Mouse (Mus musculus) stomach, embryonic 15.5 days (tissue): Measurements from ENCODE around the gene Tvp23a. TPM values are rescaled to one million over a fixed set of nuclear protein-coding genes. Genes with fewer than 3 reads are reported as not detected.

ENCODE experiments used
- ATAC-seq: fragments of 200-750 bp; cut with Nextera tagmentation; 2 replicates; pipeline ENCODE4 v1.8.0; 2017; ENCODE audit warnings: low read depth, moderate number of reproducible peaks, moderate TSS enrichment; ENCODE audit not compliant: insufficient read depth, low FRiP score
- H3K27ac ChIP-seq: fragments of 300-500 bp; sonication (generic); 2 replicates; pipeline ENCODE4 v1.5.1; 2015; ENCODE audit warnings: mild to moderate bottlenecking, inconsistent platforms
- H3K27me3 ChIP-seq: fragments of 300-500 bp; sonication (generic); replicated peaks from 2 replicates; pipeline ENCODE4 v1.6.1; 2015; ENCODE audit warnings: inconsistent platforms
- H3K36me3 ChIP-seq: fragments of 300-500 bp; sonication (generic); 2 replicates; pipeline ENCODE4 v1.6.1; 2015; ENCODE audit warnings: inconsistent platforms
- H3K4me1 ChIP-seq: fragments of 300-500 bp; sonication (generic); 2 replicates; pipeline ENCODE4 v1.6.1; 2015; ENCODE audit warnings: inconsistent platforms
- H3K4me2 ChIP-seq: fragments of 300-500 bp; sonication (generic); 2 replicates; pipeline ENCODE4 v1.6.1; 2015; ENCODE audit warnings: mild to moderate bottlenecking, inconsistent platforms
- H3K4me3 ChIP-seq: fragments of 300-500 bp; sonication (generic); replicated peaks from 2 replicates; pipeline ENCODE4 v1.5.1; 2015; ENCODE audit warnings: inconsistent platforms
- H3K9ac ChIP-seq: fragments of 300-500 bp; sonication (generic); 2 replicates; pipeline ENCODE4 v1.6.1; 2015; ENCODE audit warnings: inconsistent platforms
- H3K9me3 ChIP-seq: fragments of 300-500 bp; sonication (generic); 2 replicates; pipeline ENCODE4 v1.6.1; 2016; ENCODE audit warnings: inconsistent platforms
- WGBS: fragments of 180-500 bp; shearing (Covaris S2); methylation state at CpG from one replicate; pipeline ENCODE4 v1.1.7; 2015; 5-methylcytosine and 5-hydroxymethylcytosine counted together
- polyA plus RNA-seq: library from polyadenylated mRNA; unstranded; fragments of >200 nt; fragmentation: Nextera tagmentation; extraction: Ambion mirVana; gene quantifications from 2 replicates; pipeline ENCODE4 v1.2.1, GENCODE M21; 2015

The Tvp23a gene
- polyA plus RNA-seq, 1 experiment from 2014 or later, result 7.8 TPM

DNA sequence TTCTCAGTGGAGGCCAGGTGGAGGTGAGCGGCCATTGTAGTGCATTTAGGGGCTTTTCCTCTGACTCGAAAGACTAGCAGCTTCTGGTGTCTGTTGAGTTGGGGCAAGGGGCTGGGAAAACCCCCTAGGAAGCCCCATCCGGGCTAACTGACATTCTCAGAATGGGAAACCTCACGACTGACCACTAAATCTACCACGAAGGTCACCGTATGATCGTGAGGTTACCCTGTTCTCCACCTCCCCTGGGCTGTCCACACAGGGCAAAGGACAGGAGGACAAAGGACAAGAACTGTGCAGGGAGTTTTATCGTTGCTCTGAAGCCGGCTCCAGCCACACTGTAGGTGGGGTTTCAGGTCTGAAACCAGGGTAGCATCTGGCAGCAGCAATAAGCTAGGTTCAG, 1.8 kb upstream of the Tvp23a start:
- 79% methylated on average over 9 of the region's 9 CpGs for WGBS
- no peak for ATAC-seq
- H3K9ac ChIP-seq, result no peak overlapping the region

DNA sequence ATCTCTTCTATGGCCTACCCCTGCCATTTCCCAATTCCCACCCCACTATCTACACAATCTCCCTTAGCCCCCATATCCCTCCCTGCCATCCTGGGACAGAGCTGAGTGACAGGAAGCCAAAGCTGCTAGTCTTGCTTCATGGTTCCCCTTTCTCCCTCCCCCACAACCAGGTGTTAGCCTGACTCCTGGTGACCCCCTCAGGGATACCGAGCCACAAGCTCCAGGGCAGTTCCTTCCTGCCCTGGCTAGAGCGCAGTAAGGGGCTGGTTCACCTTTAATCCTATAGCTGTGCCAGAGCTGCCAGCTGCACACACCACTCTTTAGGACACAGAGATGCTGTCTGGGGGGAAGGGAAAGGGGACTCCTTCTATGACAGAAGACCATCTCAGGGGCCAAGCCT, 619 bp upstream of the Tvp23a start:
- no peak overlapping the region for H3K9ac ChIP-seq
- H3K4me1 ChIP-seq, result peaks cover 6% of the 10 kb centered on the region
- WGBS, result 70% methylated on average over 2 of the region's 2 CpGs
- H3K27ac ChIP-seq, result no peak overlapping the region
- no peaks in the 10 kb centered on the region for H3K9me3 ChIP-seq
- no peak for ATAC-seq
- H3K4me2 ChIP-seq, result peak overlapping the region; percentile 63
- H3K27me3 ChIP-seq, result no peaks in the 10 kb centered on the region
- no peaks in the 10 kb centered on the region for H3K36me3 ChIP-seq
- H3K4me3 ChIP-seq, result peak overlapping the region; percentile 41

More for the DNA sequence above, 1.8 kb upstream of the Tvp23a start:
- no peak overlapping the region for H3K27ac ChIP-seq
- H3K4me1 ChIP-seq, result peaks cover 6% of the 10 kb centered on the region
- no peaks in the 10 kb centered on the region for H3K9me3 ChIP-seq
- no peaks in the 10 kb centered on the region for H3K36me3 ChIP-seq
- H3K4me2 ChIP-seq, result no peak overlapping the region
- no peak overlapping the region for H3K4me3 ChIP-seq
- H3K27me3 ChIP-seq, result no peaks in the 10 kb centered on the region

DNA sequence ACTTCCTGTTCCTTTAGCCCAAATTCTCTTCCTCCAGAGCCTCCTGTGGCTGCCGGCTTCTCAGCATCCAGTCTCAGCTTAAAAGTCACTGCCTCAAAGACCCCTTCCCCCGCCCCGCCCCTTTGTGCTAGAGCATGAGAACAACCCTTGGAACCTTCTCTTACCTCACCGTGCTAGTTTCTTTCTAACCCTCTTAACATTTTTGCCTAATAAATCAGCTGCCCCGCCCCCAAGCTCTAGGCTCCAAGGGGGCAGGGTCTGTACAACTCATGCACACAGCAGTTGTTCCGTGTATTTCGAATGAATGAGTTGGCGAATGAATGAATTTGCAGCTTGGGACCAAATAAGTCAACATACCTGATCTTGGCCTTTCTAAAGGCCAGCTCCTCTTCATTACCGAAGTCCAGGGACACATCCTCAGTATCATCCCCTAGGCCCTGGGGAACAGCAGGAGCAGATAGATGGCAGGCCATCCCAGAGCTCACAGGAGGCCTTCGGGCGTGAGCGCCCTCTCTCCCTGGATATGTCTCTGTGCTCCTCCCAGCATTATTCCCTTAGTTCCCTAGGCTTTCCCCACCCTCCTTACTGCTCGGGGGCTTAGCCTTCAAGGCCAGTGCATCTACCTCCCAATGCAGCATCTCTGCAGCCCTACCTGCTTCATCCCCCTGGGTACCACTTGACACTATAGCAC, 444 bp downstream of the Tvp23a start:
- Histone ChIP-seq H3K27ac (no peak overlapping the region), H3K9ac (0 out of 2 replicates have a peak overlapping the region, but pooled peaks have one; percentile 7), H3K27me3 (no peaks in the 10 kb centered on the region), H3K36me3 (no peaks in the 10 kb centered on the region), H3K4me2 (peak overlapping the region; percentile 63), H3K9me3 (no peaks in the 10 kb centered on the region), H3K4me1 (peaks cover 6% of the 10 kb centered on the region), H3K4me3 (peak overlapping the region; percentile 41)
- 19% methylated on average over 13 of the region's 13 CpGs for WGBS
- ATAC-seq, result 0 out of 2 replicates have a peak, but pooled peaks have one; percentile 38

DNA sequence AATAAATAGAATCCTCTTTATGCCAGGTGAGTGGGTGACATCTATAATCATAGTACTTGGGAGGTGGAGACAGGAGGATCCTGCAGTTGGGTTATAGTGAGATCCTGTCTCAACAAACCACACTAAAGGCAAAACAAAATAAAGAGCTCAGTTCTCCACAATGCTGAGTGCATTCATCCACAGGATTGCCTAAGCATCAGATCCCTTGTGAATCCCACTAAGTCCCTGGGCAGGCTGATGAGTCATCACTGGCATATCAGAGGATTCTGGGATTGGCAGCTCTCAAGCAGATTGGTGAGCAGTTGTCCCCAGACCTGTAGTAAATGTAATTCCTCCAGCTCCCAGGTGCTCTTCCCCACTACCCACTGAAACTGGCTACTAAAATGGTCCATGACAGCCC, 3.4 kb downstream of the Tvp23a start:
- H3K4me3 ChIP-seq, result no peak overlapping the region
- peaks cover 6% of the 10 kb centered on the region for H3K4me1 ChIP-seq
- H3K4me2 ChIP-seq, result no peak overlapping the region
- H3K27me3 ChIP-seq, result no peaks in the 10 kb centered on the region
- no peak overlapping the region for H3K27ac ChIP-seq
- no peak overlapping the region for H3K9ac ChIP-seq
- no peaks in the 10 kb centered on the region for H3K36me3 ChIP-seq
- no peaks in the 10 kb centered on the region for H3K9me3 ChIP-seq
- no peak for ATAC-seq

DNA sequence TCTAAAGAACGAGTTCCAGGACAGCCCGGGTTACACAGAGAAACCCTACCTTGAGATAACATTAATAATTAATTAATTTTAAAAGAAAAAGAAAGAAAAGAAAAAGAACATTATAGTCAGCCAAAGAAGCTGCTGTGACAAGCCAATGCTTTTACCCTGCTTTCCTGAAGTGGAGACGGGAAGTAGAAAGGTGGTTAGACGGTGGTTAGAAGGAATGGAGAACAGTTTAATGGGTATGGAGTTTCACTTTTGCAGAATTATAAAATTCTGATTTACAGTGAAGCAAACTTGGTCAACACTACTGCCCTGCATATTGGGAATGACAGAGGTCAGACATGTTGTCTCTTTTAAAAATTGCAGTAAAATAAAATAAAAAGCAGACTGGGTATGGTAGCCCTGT, 5.4 kb downstream of the Tvp23a start:
- Histone ChIP-seq H3K4me1 (peaks cover under 1% of the 10 kb centered on the region; the same call in 1 of the 2 replicates), H3K27me3 (no peaks in the 10 kb centered on the region)
- WGBS, result 82% methylated on average over 4 of the region's 4 CpGs

DNA sequence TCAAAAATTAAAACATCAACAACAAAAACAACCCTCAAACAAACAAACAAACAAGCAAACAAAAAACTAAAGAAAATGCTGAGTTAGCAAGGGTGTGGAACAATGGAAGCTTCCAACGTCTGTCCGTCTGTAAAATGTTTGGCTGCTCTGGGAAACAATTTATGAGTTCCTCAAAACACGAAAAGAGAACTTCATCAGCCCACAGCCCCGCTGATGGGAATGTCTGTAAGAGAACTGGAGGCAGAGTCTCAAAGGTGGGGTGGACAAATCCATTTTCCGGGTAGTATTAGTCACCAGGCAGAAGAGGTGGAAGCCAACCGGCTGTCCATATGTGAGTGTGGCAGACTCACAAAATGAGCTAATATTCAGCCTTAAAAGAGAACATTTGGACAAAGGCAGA, 5.8 kb downstream of the Tvp23a start:
- Histone ChIP-seq H3K4me2 (no peak overlapping the region), H3K9ac (no peak overlapping the region), H3K4me1 (no peaks in the 10 kb centered on the region), H3K36me3 (no peaks in the 10 kb centered on the region), H3K4me3 (no peak overlapping the region), H3K27me3 (no peaks in the 10 kb centered on the region), H3K27ac (no peak overlapping the region), H3K9me3 (no peaks in the 10 kb centered on the region)
- ATAC-seq, result no peak
- WGBS, result 82% methylated on average over 6 of the region's 6 CpGs

More for the DNA sequence above, 5.4 kb downstream of the Tvp23a start:
- Histone ChIP-seq H3K27ac (no peak overlapping the region), H3K36me3 (no peaks in the 10 kb centered on the region), H3K4me3 (no peak overlapping the region), H3K9ac (no peak overlapping the region), H3K4me2 (no peak overlapping the region), H3K9me3 (no peaks in the 10 kb centered on the region)
- ATAC-seq, result no peak

DNA sequence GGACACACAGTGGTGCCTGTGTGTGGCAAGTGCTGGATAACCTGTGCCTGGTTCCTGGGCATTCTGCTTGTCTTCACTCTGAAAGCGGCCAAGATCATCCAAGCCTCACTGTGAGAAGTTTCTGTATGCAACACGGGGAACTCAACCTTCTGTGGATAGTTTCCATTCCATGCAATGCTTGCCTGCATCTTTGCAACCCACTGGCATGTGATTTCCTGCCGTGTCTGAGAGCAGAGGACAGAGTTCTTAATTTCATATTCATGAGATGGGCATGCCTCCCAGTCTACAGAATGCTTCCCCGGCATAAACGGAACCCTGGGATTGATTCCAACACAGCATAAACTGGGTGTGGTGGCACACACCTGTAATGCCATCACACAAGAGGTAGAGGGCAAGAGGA, 9.1 kb downstream of the Tvp23a start:
- WGBS, result 89% methylated on average over 5 of the region's 5 CpGs
- H3K9me3 ChIP-seq, result no peaks in the 10 kb centered on the region

DNA sequence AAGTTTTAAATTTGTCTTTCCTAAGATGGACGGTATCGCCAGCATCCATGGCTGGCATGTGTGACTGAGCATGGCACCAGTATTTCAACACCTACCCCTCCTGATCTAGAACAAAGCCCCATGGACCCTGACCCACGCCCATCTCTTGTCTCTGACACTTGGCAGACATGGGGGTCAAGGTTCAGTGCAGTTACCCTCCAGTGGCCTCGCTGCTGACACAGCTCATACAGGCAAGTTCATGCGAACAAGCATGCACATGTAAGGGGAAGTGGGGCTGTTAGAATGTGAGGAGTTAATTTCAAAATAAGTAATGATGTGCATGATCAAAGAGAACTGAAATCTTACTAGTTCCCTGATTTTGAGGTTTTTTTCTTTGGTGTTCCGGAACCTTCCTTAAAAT, 11.0 kb downstream of the Tvp23a start:
- H3K27me3 ChIP-seq, result no peaks in the 10 kb centered on the region
- ATAC-seq, result no peak
- H3K4me1 ChIP-seq, result no peaks in the 10 kb centered on the region
- H3K36me3 ChIP-seq, result no peaks in the 10 kb centered on the region
- 79% methylated on average over 6 of the region's 6 CpGs for WGBS
- H3K4me3 ChIP-seq, result no peak overlapping the region
- H3K27ac ChIP-seq, result no peak overlapping the region
- H3K4me2 ChIP-seq, result no peak overlapping the region
- no peak overlapping the region for H3K9ac ChIP-seq
- H3K9me3 ChIP-seq, result no peaks in the 10 kb centered on the region

More for the DNA sequence above, 9.1 kb downstream of the Tvp23a start:
- no peaks in the 10 kb centered on the region for H3K27me3 ChIP-seq
- H3K9ac ChIP-seq, result no peak overlapping the region
- no peaks in the 10 kb centered on the region for H3K36me3 ChIP-seq
- no peak for ATAC-seq
- no peak overlapping the region for H3K27ac ChIP-seq
- H3K4me3 ChIP-seq, result no peak overlapping the region
- H3K4me1 ChIP-seq, result no peaks in the 10 kb centered on the region
- no peak overlapping the region for H3K4me2 ChIP-seq

DNA sequence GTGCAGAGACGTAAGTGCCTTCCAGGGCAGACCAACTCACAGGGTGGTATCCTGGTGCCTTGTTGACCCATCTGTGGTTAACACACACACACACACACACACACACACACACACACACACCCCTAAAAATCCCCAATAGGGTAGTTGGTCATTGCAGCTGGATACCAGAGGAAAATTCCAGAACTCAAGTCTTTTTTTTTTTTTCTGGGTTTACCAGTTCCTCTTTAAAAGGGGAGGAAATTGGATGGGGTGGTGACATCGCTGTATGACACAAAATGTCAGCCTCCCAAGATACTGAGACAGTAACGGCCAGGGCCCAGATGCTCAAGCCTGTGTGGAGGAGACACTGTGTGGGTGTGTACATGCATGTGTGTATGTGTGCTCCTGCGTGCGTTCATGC, 13.8 kb downstream of the Tvp23a start:
- no peaks in the 10 kb centered on the region for H3K27me3 ChIP-seq
- H3K9me3 ChIP-seq, result no peaks in the 10 kb centered on the region
- H3K4me1 ChIP-seq, result no peaks in the 10 kb centered on the region
- H3K9ac ChIP-seq, result no peak overlapping the region
- 79% methylated on average over 5 of the region's 5 CpGs for WGBS
- H3K4me2 ChIP-seq, result no peak overlapping the region
- H3K27ac ChIP-seq, result no peak overlapping the region
- no peak overlapping the region for H3K4me3 ChIP-seq
- no peak for ATAC-seq
- no peaks in the 10 kb centered on the region for H3K36me3 ChIP-seq

DNA sequence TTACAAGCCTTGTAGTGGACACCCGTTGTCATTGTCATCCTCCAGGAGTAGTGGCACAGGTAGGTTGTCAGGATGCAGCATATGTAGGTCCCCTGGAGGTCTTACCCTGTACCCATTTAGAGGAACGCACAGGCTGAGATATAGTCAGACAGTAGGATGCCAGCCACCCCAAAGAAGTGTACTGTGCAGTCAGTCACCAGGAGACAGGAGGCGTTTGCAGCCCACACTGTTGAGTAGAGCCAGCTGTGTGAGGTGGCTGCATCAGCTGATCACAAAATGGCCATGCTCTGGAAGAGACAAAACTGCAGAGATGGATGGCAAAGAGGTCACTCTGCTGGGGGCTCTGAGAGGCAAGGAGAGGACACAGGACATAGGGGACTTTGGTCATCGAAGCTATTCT, 14.8 kb downstream of the Tvp23a start:
- Histone ChIP-seq H3K27me3 (no peaks in the 10 kb centered on the region), H3K9ac (no peak overlapping the region), H3K4me1 (no peaks in the 10 kb centered on the region), H3K36me3 (no peaks in the 10 kb centered on the region), H3K9me3 (no peaks in the 10 kb centered on the region), H3K27ac (no peak overlapping the region), H3K4me2 (no peak overlapping the region), H3K4me3 (no peak overlapping the region)
- ATAC-seq, result no peak
- 73% methylated on average over 4 of the region's 4 CpGs for WGBS

DNA sequence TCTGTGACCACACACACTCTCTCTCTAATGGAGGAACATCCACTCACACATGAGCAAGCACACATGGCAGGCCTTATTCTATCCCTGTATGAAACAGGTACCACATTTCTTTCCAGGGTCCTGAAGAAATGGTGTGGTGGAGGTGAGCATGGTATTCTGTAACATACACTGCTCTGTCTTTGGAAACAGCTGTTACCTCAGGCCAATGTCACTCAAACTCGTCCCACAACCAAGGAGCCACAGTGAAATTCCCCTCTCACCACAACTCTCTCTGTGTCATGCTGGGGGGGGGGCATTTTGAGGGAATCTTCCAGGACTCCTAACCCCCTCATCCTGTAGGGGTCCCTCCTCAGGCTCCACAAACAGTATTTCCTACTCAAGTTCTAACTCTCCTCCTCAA, 15.3 kb downstream of the Tvp23a start:
- Histone ChIP-seq H3K4me3 (no peak overlapping the region), H3K4me2 (no peak overlapping the region), H3K9me3 (no peaks in the 10 kb centered on the region), H3K4me1 (no peaks in the 10 kb centered on the region), H3K27ac (no peak overlapping the region), H3K36me3 (no peaks in the 10 kb centered on the region), H3K9ac (no peak overlapping the region), H3K27me3 (no peaks in the 10 kb centered on the region)
- WGBS, result 67% methylated on average over 1 of the region's 1 CpGs
- ATAC-seq, result no peak

DNA sequence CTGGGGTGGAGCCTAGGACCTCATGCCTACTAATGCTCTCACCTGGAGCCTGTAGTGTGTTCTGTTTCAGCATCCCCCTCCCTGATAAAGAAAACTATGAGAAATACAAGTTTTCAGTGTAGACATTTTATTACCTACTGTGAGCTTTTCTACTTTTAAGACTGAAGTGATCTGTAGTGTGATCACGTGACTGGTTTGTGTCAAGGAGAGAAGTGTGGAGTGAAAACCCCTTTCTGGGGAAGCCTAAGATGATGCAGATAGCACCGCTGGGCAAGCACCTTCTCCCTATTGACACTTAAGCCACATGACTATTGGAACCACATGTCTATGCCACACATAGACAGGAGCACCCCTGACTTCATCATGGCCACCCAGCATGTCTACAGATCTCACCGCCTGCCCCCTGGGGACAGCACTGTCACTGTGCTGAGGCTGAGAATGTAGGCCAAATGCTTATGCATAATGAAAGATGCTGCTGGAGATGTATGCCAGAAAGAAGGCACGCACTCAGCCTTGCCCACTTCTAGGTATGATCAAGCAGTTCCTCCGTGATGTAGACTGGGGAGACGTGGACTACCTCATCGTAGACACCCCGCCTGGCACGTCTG, 26.6 kb downstream of the Tvp23a start:
- ATAC-seq, result no peak
- Histone ChIP-seq H3K4me1 (no peaks in the 10 kb centered on the region), H3K4me2 (no peak overlapping the region), H3K9ac (no peak overlapping the region), H3K27ac (no peak overlapping the region), H3K4me3 (no peak overlapping the region), H3K36me3 (peaks cover 43% of the 10 kb centered on the region), H3K9me3 (no peaks in the 10 kb centered on the region), H3K27me3 (no peaks in the 10 kb centered on the region)
- 92% methylated on average over 9 of the region's 9 CpGs for WGBS
